Mouse (Mus musculus): ENCODE data around the gene Adamts4. TPM values are rescaled to one million over a fixed set of nuclear protein-coding genes. Genes with fewer than 3 reads are reported as not detected.

Gene Adamts4
- polyA plus RNA-seq (2017; shearing (Covaris generic)): not detected

DNA sequence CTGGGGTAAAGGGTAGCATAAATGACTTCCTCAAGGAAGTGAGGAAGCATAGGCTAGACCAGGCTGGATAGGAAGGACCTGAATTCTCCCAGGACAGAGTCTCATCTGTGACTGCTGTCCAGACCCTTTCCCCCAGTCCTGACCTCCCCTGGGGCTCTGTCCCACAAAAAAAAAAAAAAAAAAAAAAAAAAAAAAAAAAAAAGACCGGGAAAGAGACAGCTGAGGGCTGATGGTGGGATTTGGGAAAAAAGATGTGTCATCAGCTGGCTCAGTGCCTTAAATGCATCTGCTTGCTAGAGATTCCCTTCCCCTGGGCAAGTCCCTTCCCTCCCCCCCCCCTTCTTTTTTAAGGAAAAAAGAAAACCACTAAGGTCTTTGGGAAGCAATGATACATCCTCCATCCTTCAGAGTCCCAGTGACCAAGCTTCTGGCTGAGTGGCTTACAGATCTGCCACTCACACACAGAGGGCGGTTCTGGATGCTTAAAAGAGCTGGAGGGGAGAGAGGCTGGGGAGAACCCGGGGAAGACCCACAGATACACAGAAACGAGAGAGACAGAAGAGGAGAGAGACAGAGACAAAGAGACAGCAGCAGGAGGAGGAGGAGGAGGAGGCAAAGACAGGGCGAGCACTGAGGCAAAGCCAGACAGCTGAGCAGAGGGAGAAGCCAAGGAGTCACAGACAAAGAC, at the start of gene Adamts4:
Gene Adamts4 (plus strand): TSS at position 509 of the 688 bp plus-strand sequence.

DNA sequence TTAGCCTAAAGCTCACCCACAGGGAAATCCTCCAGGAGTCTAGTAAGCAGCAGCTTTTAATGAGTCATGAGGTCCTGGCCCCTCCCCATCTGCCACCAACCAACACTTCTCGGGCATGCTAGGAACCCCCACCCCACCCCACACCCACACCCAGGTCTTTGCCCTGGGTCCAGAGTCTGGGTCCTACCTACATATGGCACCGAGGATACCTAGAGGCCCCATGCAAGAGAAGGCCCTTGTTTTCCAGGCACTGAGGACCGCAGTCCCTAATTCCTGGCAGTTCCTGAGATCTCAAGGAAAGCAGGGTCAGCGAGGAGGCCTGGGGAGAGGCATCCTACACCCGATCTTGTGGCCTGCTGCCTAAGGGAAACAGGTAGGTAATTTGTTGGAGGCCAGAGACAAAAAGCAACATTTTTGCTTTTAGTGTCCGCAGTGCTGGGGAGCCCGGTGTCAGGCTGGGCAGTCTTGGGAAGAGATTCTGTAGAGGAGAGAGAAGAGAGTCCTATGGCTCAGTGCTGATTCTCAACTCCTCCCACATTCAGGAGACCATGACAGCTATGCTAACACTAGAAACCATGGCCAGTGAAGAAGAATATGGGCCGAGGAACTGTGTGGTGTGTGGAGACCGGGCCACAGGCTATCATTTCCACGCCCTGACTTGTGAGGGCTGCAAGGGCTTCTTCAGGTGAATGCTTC, 36.3 kb upstream of the Adamts4 start, which contains the start of gene Nr1i3:
Gene Nr1i3 (plus strand): TSS at position 170 of the 696 bp plus-strand sequence.

DNA sequence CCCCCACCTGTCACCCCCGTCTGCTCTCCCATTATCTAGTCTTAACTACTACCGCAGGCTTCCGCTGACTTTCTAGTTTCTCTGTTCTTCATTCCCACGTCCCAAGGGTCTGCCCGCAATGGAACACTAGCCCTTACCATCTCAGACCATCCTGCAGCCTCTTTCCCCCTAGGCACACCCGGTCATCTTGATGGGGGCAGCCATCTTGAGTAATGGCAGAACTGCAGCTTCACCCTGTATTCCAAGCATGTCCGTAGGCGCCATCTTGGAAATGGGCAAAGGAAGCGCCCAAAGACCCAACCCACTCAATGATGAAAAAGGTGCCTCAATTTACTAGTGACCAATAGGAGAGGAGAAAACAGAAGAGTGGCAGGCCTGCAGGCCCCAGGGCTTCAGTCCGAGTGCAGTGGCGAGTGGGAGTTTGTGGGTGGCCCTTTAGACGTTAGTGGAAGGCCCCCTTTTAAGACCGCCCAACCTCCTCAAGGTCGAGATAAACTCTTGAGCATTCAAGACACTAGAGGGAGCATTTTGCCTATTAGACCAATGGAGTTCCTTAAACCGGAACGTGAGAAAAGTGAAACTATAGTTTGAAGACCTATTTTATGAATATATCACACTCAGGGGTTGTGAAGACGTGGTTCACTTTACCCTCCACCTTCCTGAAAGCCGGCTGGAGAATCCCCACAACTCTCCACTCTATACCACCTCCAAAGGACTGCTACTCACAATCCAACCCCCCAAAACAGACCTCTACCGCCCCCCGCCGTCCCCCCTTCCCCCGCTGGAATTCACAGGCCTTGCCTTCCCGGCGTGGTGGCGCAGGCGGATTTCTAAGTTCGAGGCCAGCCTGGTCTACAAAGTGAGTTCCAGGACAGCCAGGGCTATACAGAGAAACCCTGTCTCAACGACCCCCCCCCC, 27.7 kb upstream of the Adamts4 start, which contains the start of gene Tomm40l:
Gene Tomm40l (minus strand): TSS at position 277 of the 918 bp plus-strand sequence.

DNA sequence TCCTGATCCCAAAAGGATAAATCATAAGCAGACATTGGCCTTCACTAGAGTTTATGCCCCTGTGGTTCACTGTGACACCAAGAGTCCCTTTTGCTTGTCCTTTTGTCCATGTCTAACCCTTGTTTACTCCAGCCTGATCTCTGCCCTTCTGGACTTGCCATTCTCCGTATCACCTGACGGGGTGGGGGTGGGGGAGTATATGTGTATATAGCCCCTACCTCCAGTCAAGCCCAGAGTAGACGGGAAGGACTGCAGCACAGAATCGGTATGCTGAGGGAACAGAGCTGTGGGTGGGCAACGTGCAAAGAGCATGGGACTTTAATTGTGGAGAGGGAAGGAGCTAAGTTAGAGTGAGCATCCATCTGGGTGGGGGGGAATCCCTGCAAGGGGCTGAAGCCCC, 25.4 kb upstream of the Adamts4 start, which contains the start of gene Apoa2:
Gene Apoa2 (plus strand): TSS at position 198 of the 400 bp plus-strand sequence.

DNA sequence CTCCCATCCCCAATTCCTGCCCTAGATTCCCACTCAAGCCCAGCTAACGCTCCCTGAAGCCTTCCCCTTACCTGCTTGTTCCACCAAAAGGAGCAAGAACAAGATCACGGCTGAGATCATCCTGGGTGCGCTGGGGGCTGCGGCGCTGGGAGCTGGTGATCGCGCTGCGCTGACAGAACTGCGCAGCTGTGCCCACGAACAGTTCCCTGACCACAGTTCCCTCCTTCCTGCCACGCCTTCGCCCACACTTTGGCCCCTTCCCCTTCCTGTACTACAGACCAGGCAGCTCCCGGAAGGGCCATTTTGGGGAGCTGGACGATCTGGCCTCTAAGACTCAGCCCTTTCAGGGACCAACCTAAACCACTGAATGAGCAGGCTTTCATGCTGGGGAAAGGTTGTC, 16.1 kb upstream of the Adamts4 start, which contains the start of gene Fcer1g:
Gene Fcer1g (minus strand): TSS at position 240 of the 400 bp plus-strand sequence.

DNA sequence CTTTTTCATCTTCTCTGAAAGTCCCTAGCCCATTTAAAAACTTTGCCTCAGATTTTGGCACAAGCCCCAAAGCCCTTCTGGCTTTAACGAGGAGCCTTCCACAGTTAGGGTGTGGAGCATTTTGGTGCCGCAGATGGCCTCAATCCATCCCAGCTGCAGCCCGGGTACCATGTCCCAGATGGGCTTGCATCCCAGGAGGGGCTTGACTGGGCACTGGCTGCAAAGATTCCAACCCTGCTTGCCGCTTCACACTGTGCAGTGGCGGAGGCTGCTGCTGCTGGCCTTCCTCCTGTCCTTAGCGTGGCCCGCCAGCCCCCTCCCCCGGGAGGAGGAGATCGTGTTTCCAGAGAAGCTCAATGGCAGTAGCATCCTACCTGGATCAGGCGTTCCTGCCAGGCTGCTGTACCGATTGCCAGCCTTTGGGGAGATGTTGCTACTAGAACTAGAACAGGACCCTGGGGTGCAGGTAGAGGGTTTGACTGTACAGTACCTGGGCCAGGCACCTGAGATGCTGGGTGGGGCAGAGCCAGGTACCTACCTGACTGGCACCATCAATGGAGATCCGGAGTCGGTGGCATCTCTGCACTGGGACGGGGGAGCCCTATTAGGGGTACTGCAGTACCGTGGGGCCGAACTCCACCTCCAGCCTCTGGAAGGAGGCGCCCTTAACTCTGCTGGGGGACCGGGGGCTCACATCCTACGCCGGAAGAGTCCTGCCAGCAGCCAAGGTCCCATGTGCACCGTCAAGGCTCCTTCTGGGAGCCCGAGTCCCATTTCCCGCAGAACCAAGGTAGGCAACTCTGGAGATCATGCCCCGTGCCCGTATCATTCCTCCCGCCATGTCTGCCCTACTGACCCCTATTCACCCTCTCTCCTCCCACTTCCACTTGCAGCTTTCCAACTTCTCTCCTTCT, 716 bp downstream of the Adamts4 start, which contains the start of gene Ndufs2:
Gene Ndufs2 (minus strand): TSS at position 709 of the 914 bp plus-strand sequence.

DNA sequence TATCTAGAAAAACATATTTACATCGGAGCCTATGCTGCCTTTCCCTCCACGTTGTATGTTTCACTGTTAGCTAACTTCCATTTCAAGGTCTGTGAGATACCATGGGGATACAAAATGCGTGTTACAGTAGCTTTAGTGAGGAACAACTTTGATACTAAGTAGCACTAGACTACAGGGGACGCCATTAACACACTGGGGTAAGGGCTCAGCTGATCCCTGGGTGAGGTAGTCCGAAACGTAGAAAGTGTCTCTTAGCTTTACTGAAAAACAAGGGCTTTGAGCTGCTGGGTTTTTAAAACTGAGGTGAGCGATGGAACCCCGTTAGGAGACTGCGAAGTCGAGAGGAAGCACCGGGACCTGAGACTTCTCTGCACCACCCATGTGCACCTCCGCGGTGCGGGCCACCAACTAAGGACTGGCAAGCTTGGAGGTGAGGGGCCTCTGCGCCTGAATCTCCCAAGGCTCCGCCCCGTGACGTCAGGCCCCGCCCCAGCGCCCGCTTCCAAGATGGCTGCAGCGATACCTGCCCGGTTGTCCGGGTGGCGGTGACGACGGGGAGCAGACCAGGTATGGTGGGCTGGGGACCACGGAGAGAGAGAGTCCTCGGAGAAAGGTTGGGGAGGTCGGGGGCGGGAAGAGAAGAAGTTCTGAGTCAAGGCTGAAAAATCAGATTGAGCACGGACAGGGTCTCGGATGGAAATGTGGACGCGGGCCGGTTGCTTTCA, 19.8 kb downstream of the Adamts4 start, which contains the start of gene B4galt3:
Gene B4galt3 (plus strand): TSS at position 481 of the 725 bp plus-strand sequence.

DNA sequence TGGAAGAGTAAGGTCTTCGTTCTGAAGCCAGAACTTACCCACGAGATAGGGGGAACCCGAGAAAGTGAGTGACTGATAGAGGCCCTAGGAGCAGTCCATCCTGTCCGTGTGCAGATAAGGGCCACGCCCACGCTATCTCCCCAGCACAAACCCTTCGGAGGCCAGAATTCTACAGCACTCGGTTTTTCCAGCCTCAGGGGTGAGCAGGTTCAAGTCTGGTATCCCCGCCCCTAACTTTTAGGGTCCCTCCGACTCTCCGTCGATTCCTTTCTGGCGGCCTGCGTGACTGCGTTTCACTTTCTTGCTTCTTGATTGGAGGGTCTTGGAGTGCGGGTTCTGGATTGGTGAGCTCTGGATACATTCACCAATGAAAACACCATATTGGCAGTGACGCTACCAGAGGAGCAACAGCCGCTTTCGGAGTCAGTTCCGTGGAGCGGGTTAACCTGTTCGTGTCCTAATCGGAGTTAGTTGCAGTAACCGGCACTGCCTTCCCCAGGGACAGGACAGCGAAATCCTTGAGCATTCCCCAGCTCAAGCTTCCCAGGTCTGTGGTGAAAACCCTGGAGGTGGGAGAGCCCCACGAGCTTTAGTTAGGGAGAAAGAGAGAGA, 30.8 kb downstream of the Adamts4 start, which contains the start of gene Ppox:
Gene Ppox (minus strand): TSS at position 271 of the 612 bp plus-strand sequence.

DNA sequence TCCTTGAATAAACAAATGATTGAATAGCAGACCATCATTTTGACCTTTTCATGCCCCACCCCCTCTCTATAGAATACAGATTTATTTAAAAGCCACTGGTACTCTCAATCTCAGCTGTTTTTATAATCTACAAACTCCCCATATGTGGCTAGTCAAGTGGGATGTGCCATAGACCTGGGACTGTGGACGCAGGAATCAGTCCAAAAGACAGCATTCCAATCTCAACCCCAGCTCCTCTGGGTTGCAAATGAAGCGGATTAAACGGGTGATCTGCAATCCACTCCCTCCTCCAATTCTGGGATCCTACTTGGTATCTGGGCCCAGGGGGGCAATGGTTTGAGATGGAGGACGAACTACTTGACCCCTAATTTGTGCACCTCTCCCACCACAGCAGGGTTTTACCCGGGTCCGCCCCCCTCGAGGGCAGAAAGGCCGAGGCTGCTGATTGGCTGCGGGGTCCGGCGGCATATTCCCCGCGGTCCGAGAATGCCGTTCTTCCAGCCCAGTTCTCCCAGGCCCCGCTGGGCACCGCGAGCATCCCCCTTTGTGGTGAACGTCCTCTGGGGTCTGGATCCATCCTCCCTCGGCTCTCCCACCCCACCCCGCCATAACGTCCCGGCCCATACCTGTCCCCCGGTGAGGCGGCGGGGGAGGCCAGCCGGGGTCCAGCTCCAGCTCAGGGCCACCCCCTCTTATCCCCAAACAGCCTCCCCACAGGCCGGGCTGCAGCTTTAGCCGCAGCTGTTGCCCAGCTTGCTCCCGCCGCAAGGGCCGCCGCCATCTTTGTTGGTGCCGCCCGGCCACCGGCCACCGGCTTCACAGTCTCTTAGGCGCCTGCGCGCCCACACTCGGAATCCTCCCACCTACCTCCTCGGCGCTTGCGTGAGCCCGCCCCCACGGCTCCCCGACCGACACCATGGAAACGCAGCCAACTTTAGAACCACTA, 37.2 kb downstream of the Adamts4 start, which contains the start of gene Usp21:
Gene Usp21 (minus strand): TSS at position 856 of the 946 bp plus-strand sequence.

DNA sequence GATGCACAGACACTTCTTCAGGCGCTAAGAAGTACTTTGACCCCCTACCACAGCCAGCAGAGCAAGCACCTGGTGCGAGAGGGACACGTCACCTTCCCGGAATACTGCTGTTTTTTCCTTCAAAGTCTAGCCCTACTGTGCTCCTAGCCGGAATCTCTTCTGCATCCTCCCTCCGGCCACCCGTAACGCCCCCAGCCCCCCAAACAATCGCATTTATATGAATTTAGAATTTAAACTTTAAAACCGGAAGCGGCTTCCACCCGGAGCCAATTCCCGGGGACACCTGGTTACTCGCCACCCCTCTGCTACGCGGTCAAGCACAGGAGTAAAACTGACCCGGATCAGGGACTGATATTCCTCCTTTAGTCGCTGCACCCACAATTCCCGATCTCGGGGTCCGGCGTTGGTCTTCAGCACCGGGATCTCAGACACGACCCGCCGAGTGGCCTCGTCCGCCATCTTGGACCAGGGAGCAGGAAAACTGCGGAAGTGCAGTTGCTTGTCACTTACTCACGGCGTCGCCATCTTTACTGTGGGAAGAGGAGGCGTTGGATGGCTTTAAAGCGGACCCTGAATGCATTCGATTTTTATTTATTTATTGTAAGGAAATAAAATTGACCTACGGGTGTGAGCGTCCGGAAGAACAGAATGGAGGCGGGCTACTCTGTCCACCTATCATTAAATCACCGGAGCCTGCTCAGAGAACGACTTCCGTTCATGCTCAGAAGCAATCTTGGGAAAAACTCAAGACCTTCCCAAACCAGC, 44.3 kb downstream of the Adamts4 start, which contains the start of gene Ufc1:
Gene Ufc1 (minus strand): TSS at position 727 of the 765 bp plus-strand sequence.

Other genes starting within 250 kb of the Adamts4 start
- gene Fcgr4, start 231.5 kb upstream of the Adamts4 start, polyA plus RNA-seq (2017; shearing (Covaris generic)): not detected
- gene Fcgr3, start 185.5 kb upstream of the Adamts4 start, polyA plus RNA-seq (2017; shearing (Covaris generic)): 1.2 TPM
- 1.4 TPM for gene Cfap126, start 136.5 kb upstream of the Adamts4 start, polyA plus RNA-seq (2017; shearing (Covaris generic))
- 124 TPM for gene Sdhc, start 99.8 kb upstream of the Adamts4 start, polyA plus RNA-seq (2017; shearing (Covaris generic))
- gene Mpz, start 99.7 kb upstream of the Adamts4 start, polyA plus RNA-seq (2017; shearing (Covaris generic)): not detected
- not detected for gene Pcp4l1, start 54.2 kb upstream of the Adamts4 start, polyA plus RNA-seq (2017; shearing (Covaris generic))
- gene Nr1i3, start 36.5 kb upstream of the Adamts4 start, polyA plus RNA-seq (2017; shearing (Covaris generic)): 0.24 TPM
- gene Tomm40l, start 27.9 kb upstream of the Adamts4 start, polyA plus RNA-seq (2017; shearing (Covaris generic)): 19.9 TPM
- gene Apoa2, start 25.4 kb upstream of the Adamts4 start, polyA plus RNA-seq (2017; shearing (Covaris generic)): not detected
- gene Fcer1g, start 16.1 kb upstream of the Adamts4 start, polyA plus RNA-seq (2017; shearing (Covaris generic)): 0.96 TPM
- 98.0 TPM for gene Ndufs2, start 967 bp downstream of the Adamts4 start, polyA plus RNA-seq (2017; shearing (Covaris generic))
- gene B4galt3, start 19.9 kb downstream of the Adamts4 start, polyA plus RNA-seq (2017; shearing (Covaris generic)): 48.0 TPM
- 69.2 TPM for gene Ppox, start 30.8 kb downstream of the Adamts4 start, polyA plus RNA-seq (2017; shearing (Covaris generic))
- 44.2 TPM for gene Usp21, start 37.6 kb downstream of the Adamts4 start, polyA plus RNA-seq (2017; shearing (Covaris generic))
- 47.4 TPM for gene Ufc1, start 44.6 kb downstream of the Adamts4 start, polyA plus RNA-seq (2017; shearing (Covaris generic))
- 23.9 TPM for gene Dedd, start 78.7 kb downstream of the Adamts4 start, polyA plus RNA-seq (2017; shearing (Covaris generic))
- 27.7 TPM for gene Nit1, start 95.2 kb downstream of the Adamts4 start, polyA plus RNA-seq (2017; shearing (Covaris generic))
- 116 TPM for gene Pfdn2, start 95.2 kb downstream of the Adamts4 start, polyA plus RNA-seq (2017; shearing (Covaris generic))
- not detected for gene Klhdc9, start 110.4 kb downstream of the Adamts4 start, polyA plus RNA-seq (2017; shearing (Covaris generic))
- gene Nectin4, start 119.7 kb downstream of the Adamts4 start, polyA plus RNA-seq (2017; shearing (Covaris generic)): not detected
- 131 TPM for gene Arhgap30, start 138.5 kb downstream of the Adamts4 start, polyA plus RNA-seq (2017; shearing (Covaris generic))
- 55.7 TPM for gene Usf1, start 160.9 kb downstream of the Adamts4 start, polyA plus RNA-seq (2017; shearing (Covaris generic))
- 1.3 TPM for gene Tstd1, start 168.5 kb downstream of the Adamts4 start, polyA plus RNA-seq (2017; shearing (Covaris generic))
- gene F11r, start 187.1 kb downstream of the Adamts4 start, polyA plus RNA-seq (2017; shearing (Covaris generic)): not detected